Mouse (Mus musculus): ENCODE data around the gene Evi5. TPM values are rescaled to one million over a fixed set of nuclear protein-coding genes. Genes with fewer than 3 reads are reported as not detected.

The Evi5 gene
- 84.3 and 88.8 TPM in 2 replicates for polyA plus RNA-seq (2015; fragmentation: Nextera tagmentation; extraction: Ambion mirVana)

GRCm38 (mm10) chr5:107874561-107875260 is at the start of gene Evi5:
Evi5 (minus strand) TSS chr5:107875107.
- Histone ChIP-seq H3K27ac (peak within 1 kb of the TSS; percentile 31), H3K9ac (ENCODE audit: low read depth, low read length) (no peak within 1 kb of the TSS), H3K36me3 (ENCODE audit: insufficient read depth, low read length) (no peaks in the 10 kb centered on the region), H3K4me3 (replicated peaks; ENCODE audit: low read depth, low read length) (no peak within 1 kb of the TSS), H3K4me2 (ENCODE audit: low read length) (no peak within 1 kb of the TSS), H3K27me3 (ENCODE audit: insufficient read depth, low read length) (no peaks in the 10 kb centered on the region), H3K9me3 (replicated peaks; ENCODE audit: low read length) (no peaks in the 10 kb centered on the region), H3K4me1 (replicated peaks; ENCODE audit: insufficient read depth, low read length) (no peaks in the 10 kb centered on the region)
- DNase-seq (ENCODE audit: low spot score) (no peak), ATAC-seq (replicated peaks; ENCODE audit: low FRiP score, low read depth) (no peak; the same call in 1 of the 2 replicates)
- 37% methylated on average over 4 of the region's 4 CpGs for WGBS
- TF ChIP-seq CTCF (IDR thresholded peaks at IDR 0.05; ENCODE audit: low read depth), result no peak

GRCm38 (mm10) chr5:107924564-107924963 is 49.7 kb upstream of the Evi5 start:
- 76% methylated on average over 8 of the region's 8 CpGs for WGBS
- no peak overlapping the region for H3K4me2 ChIP-seq (ENCODE audit: low read length)
- H3K4me1 ChIP-seq (replicated peaks; ENCODE audit: insufficient read depth, low read length), result no peaks in the 10 kb centered on the region
- no peak for ATAC-seq (replicated peaks; ENCODE audit: low FRiP score, low read depth)
- no peaks in the 10 kb centered on the region for H3K27me3 ChIP-seq (ENCODE audit: insufficient read depth, low read length)
- H3K9me3 ChIP-seq (replicated peaks; ENCODE audit: low read length), result no peaks in the 10 kb centered on the region
- no peaks in the 10 kb centered on the region for H3K36me3 ChIP-seq (ENCODE audit: insufficient read depth, low read length)
- H3K9ac ChIP-seq (ENCODE audit: low read depth, low read length), result no peak overlapping the region
- DNase-seq (ENCODE audit: low spot score), result no peak
- no peak overlapping the region for H3K27ac ChIP-seq
- H3K4me3 ChIP-seq (replicated peaks; ENCODE audit: low read depth, low read length), result no peak overlapping the region
- no peak for TF ChIP-seq CTCF (IDR thresholded peaks at IDR 0.05; ENCODE audit: low read depth)

- H3K9ac ChIP-seq (ENCODE audit: low read depth, low read length), result no peak overlapping the region
- no peak overlapping the region for H3K4me3 ChIP-seq (replicated peaks; ENCODE audit: low read depth, low read length)
- no peak overlapping the region for H3K27ac ChIP-seq
- ATAC-seq (replicated peaks; ENCODE audit: low FRiP score, low read depth) (no peak), DNase-seq (ENCODE audit: low spot score) (no peak)
- no peak overlapping the region for H3K4me2 ChIP-seq (ENCODE audit: low read length)
- no peaks in the 10 kb centered on the region for H3K36me3 ChIP-seq (ENCODE audit: insufficient read depth, low read length)
- no peaks in the 10 kb centered on the region for H3K27me3 ChIP-seq (ENCODE audit: insufficient read depth, low read length)
- no peaks in the 10 kb centered on the region for H3K9me3 ChIP-seq (replicated peaks; ENCODE audit: low read length)
- H3K4me1 ChIP-seq (replicated peaks; ENCODE audit: insufficient read depth, low read length), result no peaks in the 10 kb centered on the region
- TF ChIP-seq CTCF (IDR thresholded peaks at IDR 0.05; ENCODE audit: low read depth), result no peak
- 94% methylated on average over 1 of the region's 1 CpGs for WGBS
Measured at GRCm38 (mm10) chr5:107922836-107923235, 47.9 kb upstream of the Evi5 start.

DNA sequence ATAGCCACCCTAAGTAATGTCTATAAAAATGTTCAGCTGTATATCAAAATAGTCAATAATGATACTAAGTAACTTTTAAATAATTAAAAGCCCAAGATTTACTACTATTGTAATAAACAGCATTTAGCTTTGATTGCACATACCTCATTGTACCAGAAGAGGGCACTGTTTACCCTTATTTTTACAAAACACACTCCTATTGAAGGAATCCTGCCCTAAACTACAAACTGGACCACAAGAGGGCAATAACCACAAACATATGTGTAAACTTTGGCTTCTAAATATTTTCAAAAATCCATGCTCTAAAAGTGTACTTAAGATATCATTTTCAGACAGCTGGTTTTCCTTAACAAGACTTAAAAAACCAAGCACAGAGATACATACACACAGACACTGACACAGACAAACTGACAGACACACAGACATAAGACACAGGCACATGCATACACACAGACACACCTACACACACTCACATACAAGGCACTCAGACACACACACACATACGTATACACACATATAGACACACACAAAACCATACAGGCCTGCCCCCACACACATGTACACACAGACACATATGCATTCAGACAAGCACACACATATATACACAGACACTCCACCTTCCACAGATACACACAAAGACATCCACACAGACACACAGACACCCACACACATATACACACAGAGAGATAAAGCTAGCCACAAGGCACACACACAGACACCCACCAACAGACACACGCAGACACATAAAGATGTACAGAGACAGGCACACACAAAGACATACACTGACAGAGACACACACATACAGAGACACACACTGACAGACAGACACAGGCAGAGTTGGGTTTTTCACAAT is 46.7 kb upstream of the Evi5 start:
- H3K9ac ChIP-seq (ENCODE audit: low read depth, low read length), result no peak overlapping the region
- no peaks in the 10 kb centered on the region for H3K36me3 ChIP-seq (ENCODE audit: insufficient read depth, low read length)
- peak; percentile 94 for DNase-seq (ENCODE audit: low spot score)
- no peaks in the 10 kb centered on the region for H3K4me1 ChIP-seq (replicated peaks; ENCODE audit: insufficient read depth, low read length)
- TF ChIP-seq CTCF (IDR thresholded peaks at IDR 0.05; ENCODE audit: low read depth), result peak; percentile 99
- no peaks in the 10 kb centered on the region for H3K9me3 ChIP-seq (replicated peaks; ENCODE audit: low read length)
- ATAC-seq (replicated peaks; ENCODE audit: low FRiP score, low read depth), result 0 out of 2 replicates have a peak, but pooled peaks have one; percentile 43
- no peak overlapping the region for H3K4me2 ChIP-seq (ENCODE audit: low read length)
- H3K27ac ChIP-seq, result no peak overlapping the region
- no peaks in the 10 kb centered on the region for H3K27me3 ChIP-seq (ENCODE audit: insufficient read depth, low read length)
- WGBS, result 72% methylated on average over 2 of the region's 2 CpGs
- H3K4me3 ChIP-seq (replicated peaks; ENCODE audit: low read depth, low read length), result no peak overlapping the region

DNA sequence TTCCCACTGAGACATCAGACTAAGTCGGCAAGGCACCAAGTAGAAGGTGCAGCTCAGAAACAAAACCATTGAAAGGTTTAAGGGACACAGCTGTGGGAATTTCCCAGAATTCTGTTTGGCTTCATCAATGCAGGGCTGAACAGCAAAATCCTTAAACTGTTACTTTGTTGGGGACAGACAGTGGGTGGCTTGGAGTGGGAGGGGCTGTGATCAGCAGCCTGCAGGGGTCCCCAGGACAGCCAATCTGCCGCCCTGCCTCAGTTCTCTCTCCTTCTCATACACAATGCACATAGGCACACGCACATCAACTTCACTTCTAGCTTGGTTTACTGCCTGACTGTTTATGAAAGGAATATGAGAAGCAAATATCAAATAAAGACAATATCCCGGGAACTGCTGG is 40.4 kb upstream of the Evi5 start:
- Histone ChIP-seq H3K36me3 (ENCODE audit: insufficient read depth, low read length) (no peaks in the 10 kb centered on the region), H3K4me1 (replicated peaks; ENCODE audit: insufficient read depth, low read length) (no peaks in the 10 kb centered on the region), H3K4me3 (replicated peaks; ENCODE audit: low read depth, low read length) (no peak overlapping the region), H3K27ac (no peak overlapping the region), H3K4me2 (ENCODE audit: low read length) (no peak overlapping the region), H3K9ac (ENCODE audit: low read depth, low read length) (no peak overlapping the region), H3K27me3 (ENCODE audit: insufficient read depth, low read length) (no peaks in the 10 kb centered on the region), H3K9me3 (replicated peaks; ENCODE audit: low read length) (no peaks in the 10 kb centered on the region)
- no peak for ATAC-seq (replicated peaks; ENCODE audit: low FRiP score, low read depth)
- 44% methylated on average over 4 of the region's 4 CpGs for WGBS
- TF ChIP-seq CTCF (IDR thresholded peaks at IDR 0.05; ENCODE audit: low read depth), result no peak
- no peak for DNase-seq (ENCODE audit: low spot score)

DNA sequence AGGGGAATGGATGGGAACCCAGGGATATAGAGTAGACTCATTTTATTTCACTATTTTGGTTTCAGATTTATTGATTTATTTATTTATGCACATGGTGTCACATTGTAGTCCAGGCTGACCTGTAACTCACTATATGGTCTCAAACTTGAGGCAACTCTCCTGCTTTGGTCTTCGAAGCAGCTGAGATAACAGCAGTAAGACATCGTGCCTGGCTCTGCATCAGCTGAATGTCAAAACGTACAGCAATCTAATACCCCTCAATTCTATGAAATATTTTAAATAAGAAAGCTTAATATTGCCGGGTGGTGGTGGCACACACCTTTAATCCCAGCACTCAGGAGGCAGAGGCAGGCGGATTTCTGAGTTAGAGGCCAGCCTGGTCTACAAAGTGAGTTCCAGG is 36.1 kb upstream of the Evi5 start:
- peaks cover 25% of the 10 kb centered on the region for H3K36me3 ChIP-seq (ENCODE audit: insufficient read depth, low read length)
- H3K4me1 ChIP-seq (replicated peaks; ENCODE audit: insufficient read depth, low read length), result no peaks in the 10 kb centered on the region
- ATAC-seq (replicated peaks; ENCODE audit: low FRiP score, low read depth) (no peak), DNase-seq (ENCODE audit: low spot score) (no peak)
- no peak for TF ChIP-seq CTCF (IDR thresholded peaks at IDR 0.05; ENCODE audit: low read depth)
- H3K4me3 ChIP-seq (replicated peaks; ENCODE audit: low read depth, low read length), result no peak overlapping the region
- 88% methylated on average over 5 of the region's 5 CpGs for WGBS
- H3K27ac ChIP-seq, result no peak overlapping the region
- H3K27me3 ChIP-seq (ENCODE audit: insufficient read depth, low read length), result no peaks in the 10 kb centered on the region
- H3K4me2 ChIP-seq (ENCODE audit: low read length), result no peak overlapping the region
- H3K9me3 ChIP-seq (replicated peaks; ENCODE audit: low read length), result no peaks in the 10 kb centered on the region
- H3K9ac ChIP-seq (ENCODE audit: low read depth, low read length), result no peak overlapping the region

All from kidney, postnatal 0 days (tissue).